Mouse (Mus musculus) hindbrain, postnatal 0 days (tissue): ENCODE measurements around the gene Gm14139. TPM values are rescaled to one million over a fixed set of nuclear protein-coding genes. Genes with fewer than 3 reads are reported as not detected.
"Not testable (repeated sequence)": the region's sequence is repeated elsewhere in the genome, so short reads cannot be mapped to it uniquely, and the experiment has no call there.

Source experiments
- ATAC-seq: fragments of 200-750 bp; cut with Nextera tagmentation; 2 replicates; pipeline ENCODE4 v1.8.0; 2017; ENCODE audit warnings: mild to moderate bottlenecking, moderate TSS enrichment, moderate library complexity
- DNase-seq: peaks from one replicate; pipeline ENCODE4 v3.0.0-alpha.2; 2015; ENCODE audit warnings: low spot score
- H3K27ac ChIP-seq: fragments of 300-500 bp; sonication (generic); 2 replicates; pipeline ENCODE4 v1.5.1; 2014; ENCODE audit warnings: mild to moderate bottlenecking
- H3K27me3 ChIP-seq: fragments of 300-500 bp; sonication (generic); 2 replicates; pipeline ENCODE4 v1.6.1; 2014; ENCODE audit warnings: low read length, mixed read lengths; ENCODE audit not compliant: insufficient read depth
- H3K36me3 ChIP-seq: fragments of 300-500 bp; sonication (generic); 2 replicates; pipeline ENCODE4 v1.6.1; 2014; ENCODE audit warnings: low read length, mixed read lengths; ENCODE audit not compliant: insufficient read depth
- H3K4me1 ChIP-seq: fragments of 300-500 bp; sonication (generic); 2 replicates; pipeline ENCODE4 v1.6.1; 2014; ENCODE audit warnings: antibody characterized with exemption, low read length, mixed read lengths; ENCODE audit not compliant: insufficient read depth
- H3K4me2 ChIP-seq: fragments of 300-500 bp; sonication (generic); 2 replicates; pipeline ENCODE4 v1.6.1; 2014; ENCODE audit warnings: low read depth, mild to moderate bottlenecking, low read length, moderate library complexity, mixed read lengths
- H3K4me3 ChIP-seq: fragments of 300-500 bp; sonication (generic); 2 replicates; pipeline ENCODE4 v1.5.1; 2014; ENCODE audit warnings: low read length
- H3K9ac ChIP-seq: fragments of 300-500 bp; sonication (generic); replicated peaks from 2 replicates; pipeline ENCODE4 v1.6.1; 2014; ENCODE audit warnings: mild to moderate bottlenecking, low read length, moderate library complexity, mixed read lengths
- H3K9me3 ChIP-seq: fragments of 300-500 bp; sonication (generic); 2 replicates; pipeline ENCODE4 v1.6.1; 2016; ENCODE audit warnings: low read length, mixed read lengths
- CTCF ChIP-seq: IDR thresholded peaks from 2 replicates; pipeline ENCODE4 v1.5.1; 2016; ENCODE audit warnings: antibody characterized with exemption, control low read depth, low read depth
- WGBS: fragments of 180-500 bp; shearing (Covaris S2); extraction: QIAGEN DNeasy Blood & Tissue Kit; methylation state at CpG from one replicate; pipeline ENCODE4 v1.1.7; 2014; 5-methylcytosine and 5-hydroxymethylcytosine counted together
- polyA plus RNA-seq: library from polyadenylated mRNA; unstranded; fragments of >200 nt; fragmentation: Nextera tagmentation; extraction: Ambion mirVana; gene quantifications from 2 replicates; pipeline ENCODE4 v1.2.1, GENCODE M21; 2015
- total RNA-seq: library from RNA; depleted of rRNA; stranded (reverse); fragments of >200 nt; gene quantifications from 2 replicates; pipeline ENCODE4 v1.2.3, GENCODE M21; 2014; rRNA removed

Gene Gm14139
- total RNA-seq, result not detected in 2 replicates
- not detected in 2 replicates for polyA plus RNA-seq

GRCm38 (mm10) chr2:150181570-150181999 lies at the start of gene Gm14139:
Gm14139 (plus strand) TSS chr2:150181755.
- not testable (repeated sequence) for ATAC-seq, H3K27ac ChIP-seq, H3K27me3 ChIP-seq, H3K4me1 ChIP-seq, H3K36me3 ChIP-seq, H3K4me2 ChIP-seq, H3K9me3 ChIP-seq, H3K9ac ChIP-seq, DNase-seq, H3K4me3 ChIP-seq
- 80% methylated on average over 7 of the region's 7 CpGs for WGBS

DNA sequence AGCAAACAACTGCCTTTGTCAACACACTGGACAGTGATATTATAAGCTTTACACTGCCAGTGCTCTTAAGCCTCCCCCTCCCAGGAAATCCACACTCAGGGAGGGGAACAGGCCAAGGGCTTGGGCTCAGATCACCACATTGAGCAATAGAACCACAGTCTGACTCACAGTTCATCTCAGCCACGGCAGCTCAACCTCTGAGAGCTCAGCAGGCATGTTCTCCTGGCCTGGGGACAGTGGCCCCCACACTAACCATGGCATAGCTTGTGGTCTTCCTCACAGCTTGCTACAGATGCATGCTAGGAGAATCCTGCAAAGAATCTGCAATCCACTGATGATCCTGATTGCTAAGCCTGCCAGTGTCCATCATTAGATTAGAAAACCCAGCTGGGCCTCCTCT lies 49.6 kb upstream of the Gm14139 start:
- not testable (repeated sequence) for H3K4me1 ChIP-seq, H3K27ac ChIP-seq, H3K9ac ChIP-seq, H3K36me3 ChIP-seq, H3K27me3 ChIP-seq, H3K4me3 ChIP-seq, ATAC-seq, H3K4me2 ChIP-seq, DNase-seq
- WGBS, result 95% methylated on average over 1 of the region's 1 CpGs
- peaks cover 12% of the 10 kb centered on the region for H3K9me3 ChIP-seq

DNA sequence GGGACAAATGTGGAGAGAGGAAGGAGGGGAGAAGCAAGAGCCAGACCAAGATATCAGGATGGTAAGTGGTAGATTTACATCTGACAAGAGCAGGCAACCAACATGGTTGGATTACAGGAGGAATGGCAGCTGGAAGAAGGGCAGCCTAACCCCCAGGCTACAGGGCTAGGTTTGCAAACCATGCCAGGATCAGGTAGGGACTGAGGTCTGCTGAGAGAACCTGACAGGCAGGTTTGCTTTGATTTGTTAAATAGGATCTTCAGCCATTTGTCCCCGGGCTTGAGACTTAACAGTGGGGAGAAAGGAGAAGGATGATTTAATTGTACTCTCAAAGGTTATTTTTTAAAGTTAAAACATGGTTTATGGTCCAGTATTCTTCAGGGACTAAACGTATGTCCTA lies 48.8 kb upstream of the Gm14139 start:
- Histone ChIP-seq H3K4me2 (no peak overlapping the region), H3K9me3 (peaks cover 12% of the 10 kb centered on the region), H3K36me3 (no peaks in the 10 kb centered on the region; the same call in 1 of the 2 replicates), H3K27ac (no peak overlapping the region), H3K27me3 (no peaks in the 10 kb centered on the region), H3K9ac (no peak overlapping the region), H3K4me3 (no peak overlapping the region), H3K4me1 (no peaks in the 10 kb centered on the region)
- ATAC-seq, result no peak
- DNase-seq, result no peak
- no peak for TF ChIP-seq CTCF
- 95% methylated on average over 2 of the region's 2 CpGs for whole genome bisulfite sequencing

- Histone ChIP-seq H3K27ac (peak within 1 kb of the TSS; percentile 79), H3K4me1 (no peaks in the 10 kb centered on the region), H3K4me3 (peak within 1 kb of the TSS; percentile 64), H3K27me3 (no peaks in the 10 kb centered on the region), H3K9me3 (no peaks in the 10 kb centered on the region), H3K36me3 (no peaks in the 10 kb centered on the region; the same call in 1 of the 2 replicates), H3K9ac (peak within 1 kb of the TSS; percentile 65), H3K4me2 (peak within 1 kb of the TSS; percentile 61)
- ATAC-seq, result peak; percentile 100
- WGBS, result 0% methylated on average over 13 of the region's 13 CpGs
- TF ChIP-seq CTCF, result peak; percentile 11; the same call in 1 of the 2 replicates
- peak; percentile 96 for DNase-seq
Measured at GRCm38 (mm10) chr2:150136435-150136897, 45.1 kb upstream of the Gm14139 start, which contains the start of gene Zfp120. Zfp120 (minus strand) TSS chr2:150136708.

GRCm38 (mm10) chr2:150166703-150167102 lies 14.9 kb upstream of the Gm14139 start:
- Histone ChIP-seq H3K27me3 (no peaks in the 10 kb centered on the region), H3K4me3 (no peak overlapping the region), H3K36me3 (no peaks in the 10 kb centered on the region), H3K4me1 (no peaks in the 10 kb centered on the region), H3K9ac (no peak overlapping the region), H3K27ac (no peak overlapping the region), H3K4me2 (no peak overlapping the region), H3K9me3 (no peaks in the 10 kb centered on the region)
- no peak for ATAC-seq
- DNase-seq, result no peak
- TF ChIP-seq CTCF, result no peak

GRCm38 (mm10) chr2:150173833-150174232 lies 7.7 kb upstream of the Gm14139 start:
- no peaks in the 10 kb centered on the region for H3K4me1 ChIP-seq
- H3K36me3 ChIP-seq, result no peaks in the 10 kb centered on the region
- H3K9me3 ChIP-seq, result 0 out of 2 replicates have a peak, but pooled peaks cover 5% of the 10 kb centered on the region
- H3K4me2 ChIP-seq, result no peak overlapping the region
- H3K9ac ChIP-seq, result no peak overlapping the region
- no peak overlapping the region for H3K4me3 ChIP-seq
- TF ChIP-seq CTCF, result no peak
- no peaks in the 10 kb centered on the region for H3K27me3 ChIP-seq
- DNase-seq (no peak), ATAC-seq (no peak)
- H3K27ac ChIP-seq, result no peak overlapping the region

DNA sequence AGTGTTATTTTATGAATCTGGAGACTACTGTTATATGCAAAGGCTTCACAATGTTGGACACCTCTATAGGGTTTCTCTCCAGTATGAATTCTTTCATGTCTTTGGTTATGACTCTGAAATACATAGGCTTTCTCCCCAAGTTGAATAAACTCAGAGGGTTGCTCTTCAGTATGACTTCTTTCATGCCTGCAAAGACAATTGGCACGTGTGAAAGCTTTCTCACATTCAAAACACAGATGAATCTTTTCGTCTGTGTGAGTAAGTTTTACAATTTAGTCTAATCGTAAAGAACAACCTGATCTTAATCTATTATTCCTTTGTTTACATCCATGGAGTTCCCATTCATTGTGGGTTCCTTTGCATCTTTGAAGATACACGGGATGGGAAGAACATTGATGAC lies 2.0 kb upstream of the Gm14139 start, which contains the start of gene Gm10770:
Gm10770 (minus strand) TSS at position 101 of the 400 bp plus-strand sequence.
- WGBS, result 79% methylated on average over 4 of the region's 4 CpGs
- H3K4me1 ChIP-seq, H3K36me3 ChIP-seq, H3K4me2 ChIP-seq, H3K9ac ChIP-seq, H3K27ac ChIP-seq, DNase-seq, H3K9me3 ChIP-seq, H3K4me3 ChIP-seq, H3K27me3 ChIP-seq, ATAC-seq: not testable (repeated sequence)

DNA sequence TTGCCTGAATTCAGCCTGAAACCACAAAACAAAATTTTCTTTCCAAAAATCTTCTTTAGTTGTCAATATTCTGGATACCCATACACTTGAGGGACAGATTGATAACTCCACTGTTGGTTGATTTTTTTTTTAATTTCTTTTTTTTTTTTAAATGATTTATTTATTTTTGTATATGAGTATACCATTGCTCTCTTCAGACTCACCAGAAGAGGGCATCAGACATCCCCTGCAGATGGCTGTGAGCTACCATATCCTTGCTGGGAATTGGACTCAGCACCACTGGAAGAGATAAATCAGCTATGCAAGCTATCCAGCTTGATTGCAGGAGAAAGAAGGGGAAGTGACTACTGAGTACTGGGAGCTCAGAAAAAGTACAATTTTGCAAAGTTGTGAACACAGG lies 509 bp upstream of the Gm14139 start:
- not testable (repeated sequence) for ATAC-seq, H3K27me3 ChIP-seq

GRCm38 (mm10) chr2:150217600-150218362 lies 36.2 kb downstream of the Gm14139 start, which contains the start of gene Zfp937:
Zfp937 (plus strand) TSS chr2:150218073.
- peak; percentile 51 for DNase-seq
- WGBS, result 1% methylated on average over 15 of the region's 15 CpGs

More for the DNA sequence above, 509 bp upstream of the Gm14139 start:
- H3K9ac ChIP-seq, H3K4me1 ChIP-seq, H3K4me2 ChIP-seq, H3K9me3 ChIP-seq, H3K36me3 ChIP-seq, DNase-seq, H3K27ac ChIP-seq, H3K4me3 ChIP-seq: not testable (repeated sequence)

GRCm38 (mm10) chr2:150218363-150218725 lies 36.8 kb downstream of the Gm14139 start:
- WGBS, result 9% methylated on average over 3 of the region's 4 CpGs

More at GRCm38 (mm10) chr2:150217600-150218362, 36.2 kb downstream of the Gm14139 start, which contains the start of gene Zfp937:
- peak within 1 kb of the TSS; percentile 50 for H3K4me2 ChIP-seq
- peak within 1 kb of the TSS; percentile 36 for H3K4me3 ChIP-seq
- not testable (repeated sequence) for H3K9ac ChIP-seq, H3K9me3 ChIP-seq, H3K36me3 ChIP-seq, H3K4me1 ChIP-seq, H3K27ac ChIP-seq, H3K27me3 ChIP-seq
- peak; percentile 100 for ATAC-seq

More at GRCm38 (mm10) chr2:150218363-150218725, 36.8 kb downstream of the Gm14139 start:
- not testable (repeated sequence) for H3K4me1 ChIP-seq, H3K27me3 ChIP-seq, H3K36me3 ChIP-seq, H3K9me3 ChIP-seq, H3K27ac ChIP-seq, ATAC-seq, H3K9ac ChIP-seq
- DNase-seq, result peak; percentile 1
- Histone ChIP-seq H3K4me2 (peak overlapping the region; percentile 50), H3K4me3 (peak overlapping the region; percentile 36)
